Mouse (Mus musculus) stomach, embryonic 16.5 days (tissue): ENCODE results near the gene Dnajc16. TPM values are rescaled to one million over a fixed set of nuclear protein-coding genes. Genes with fewer than 3 reads are reported as not detected.

Experiments used
- ATAC-seq: fragments of 200-750 bp; cut with Nextera tagmentation; 2 replicates; pipeline ENCODE4 v1.8.0; 2017; ENCODE audit warnings: moderate number of reproducible peaks, moderate TSS enrichment; ENCODE audit not compliant: insufficient read depth, low FRiP score
- H3K27ac ChIP-seq: fragments of 300-500 bp; sonication (generic); 2 replicates; pipeline ENCODE4 v1.5.1; 2014; ENCODE audit warnings: low read length
- H3K27me3 ChIP-seq: fragments of 300-500 bp; sonication (generic); 2 replicates; pipeline ENCODE4 v1.6.1; 2014; ENCODE audit warnings: low read length, control low read depth, mixed read lengths; ENCODE audit not compliant: control insufficient read depth, insufficient read depth
- H3K36me3 ChIP-seq: fragments of 300-500 bp; sonication (generic); 2 replicates; pipeline ENCODE4 v1.6.1; 2014; ENCODE audit warnings: low read length; ENCODE audit not compliant: control insufficient read depth, insufficient read depth
- H3K4me1 ChIP-seq: fragments of 300-500 bp; sonication (generic); 2 replicates; pipeline ENCODE4 v1.6.1; 2014; ENCODE audit warnings: low read length, control low read depth, mixed read lengths; ENCODE audit not compliant: control insufficient read depth, insufficient read depth
- H3K4me2 ChIP-seq: fragments of 300-500 bp; sonication (generic); 2 replicates; pipeline ENCODE4 v1.6.1; 2014; ENCODE audit warnings: low read depth, low read length, mixed read lengths
- H3K4me3 ChIP-seq: fragments of 300-500 bp; sonication (generic); replicated peaks from 2 replicates; pipeline ENCODE4 v1.5.1; 2014; ENCODE audit warnings: mild to moderate bottlenecking, low read length
- H3K9ac ChIP-seq: fragments of 300-500 bp; sonication (generic); 2 replicates; pipeline ENCODE4 v1.6.1; 2014; ENCODE audit warnings: low read length
- H3K9me3 ChIP-seq: fragments of 300-500 bp; sonication (generic); replicated peaks from 2 replicates; pipeline ENCODE4 v1.6.1; 2016; ENCODE audit warnings: low read length, control low read depth; ENCODE audit not compliant: control insufficient read depth
- WGBS: fragments of 180-500 bp; shearing (Covaris S2); extraction: QIAGEN DNeasy Blood & Tissue Kit; methylation state at CpG from one replicate; pipeline ENCODE4 v1.1.7; 2014; 5-methylcytosine and 5-hydroxymethylcytosine counted together
- polyA plus RNA-seq: library from polyadenylated mRNA; unstranded; fragments of >200 nt; fragmentation: Nextera tagmentation; extraction: Ambion mirVana; gene quantifications from 2 replicates; pipeline ENCODE4 v1.2.1, GENCODE M21; 2015

The Dnajc16 gene
- polyA plus RNA-seq, 1 experiment from 2014 or later = 4.7 TPM

DNA sequence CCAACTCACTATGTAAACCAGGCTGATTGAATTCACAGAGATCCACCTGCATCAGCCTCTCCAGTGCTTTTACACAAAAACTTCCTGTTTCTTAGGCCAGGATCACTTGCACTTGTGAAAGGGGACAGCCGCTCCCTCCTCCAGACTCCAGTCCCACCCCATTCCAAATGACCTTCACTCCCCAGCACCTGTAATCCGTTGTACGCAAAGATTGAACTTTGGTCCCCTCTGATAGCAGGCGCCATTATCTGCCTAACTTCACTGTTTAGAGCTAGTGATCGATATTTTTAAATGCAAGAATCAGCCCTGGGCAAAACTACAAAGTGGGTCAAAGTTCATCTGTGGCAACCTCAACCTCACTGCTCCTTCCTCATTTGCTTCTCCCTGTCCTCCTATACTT, 59.0 kb downstream of the Dnajc16 start:
- Histone ChIP-seq H3K4me1 (no peaks in the 10 kb centered on the region; the same call in 1 of the 2 replicates), H3K36me3 (no peaks in the 10 kb centered on the region), H3K9me3 (no peaks in the 10 kb centered on the region), H3K9ac (no peak overlapping the region), H3K27ac (no peak overlapping the region), H3K4me3 (no peak overlapping the region), H3K27me3 (no peaks in the 10 kb centered on the region), H3K4me2 (no peak overlapping the region)
- 0 out of 2 replicates have a peak, but pooled peaks have one; percentile 29 for ATAC-seq
- 62% methylated on average over 5 of the region's 5 CpGs for WGBS

- Histone ChIP-seq H3K9ac (no peak overlapping the region), H3K4me1 (no peaks in the 10 kb centered on the region; the same call in 1 of the 2 replicates), H3K36me3 (no peaks in the 10 kb centered on the region), H3K4me3 (no peak overlapping the region), H3K4me2 (no peak overlapping the region), H3K27me3 (no peaks in the 10 kb centered on the region), H3K27ac (no peak overlapping the region), H3K9me3 (no peaks in the 10 kb centered on the region)
- WGBS = 79% methylated on average over 13 of the region's 13 CpGs
- ATAC-seq = no peak
Observed at GRCm38 (mm10) chr4:141730401-141730800, 60.3 kb downstream of the Dnajc16 start.

DNA sequence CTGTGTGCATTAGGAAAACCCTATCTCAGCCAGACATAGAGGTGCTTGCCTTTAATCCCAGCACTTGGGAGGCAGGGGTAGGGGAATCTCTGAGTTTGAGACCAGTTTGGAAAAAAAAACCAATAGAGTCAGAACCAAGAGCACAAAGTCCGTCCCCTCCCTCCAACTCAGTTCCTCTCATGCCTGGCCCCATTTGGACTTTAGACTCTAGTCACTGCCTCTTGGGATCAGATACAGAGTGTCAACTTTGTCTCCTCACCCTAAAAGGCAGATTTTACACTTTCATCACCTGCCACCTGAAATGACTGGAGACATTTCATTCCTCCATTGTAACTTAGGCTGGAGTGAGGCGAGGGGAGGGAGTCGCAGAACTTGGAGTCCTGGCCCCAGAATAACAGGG, 61.5 kb downstream of the Dnajc16 start:
- no peaks in the 10 kb centered on the region for H3K27me3 ChIP-seq
- no peak overlapping the region for H3K4me2 ChIP-seq
- no peak overlapping the region for H3K4me3 ChIP-seq
- peak overlapping the region; percentile 60 for H3K27ac ChIP-seq
- no peaks in the 10 kb centered on the region for H3K9me3 ChIP-seq
- no peaks in the 10 kb centered on the region; the same call in 1 of the 2 replicates for H3K4me1 ChIP-seq
- 70% methylated on average over 3 of the region's 3 CpGs for WGBS
- H3K36me3 ChIP-seq = no peaks in the 10 kb centered on the region
- peak; percentile 71; the same call in 1 of the 2 replicates for ATAC-seq
- peak overlapping the region; percentile 29; the same call in 1 of the 2 replicates for H3K9ac ChIP-seq

GRCm38 (mm10) chr4:141725738-141726137, 65.0 kb downstream of the Dnajc16 start:
- Histone ChIP-seq H3K9me3 (no peaks in the 10 kb centered on the region), H3K27ac (peak overlapping the region; percentile 68; the same call in 1 of the 2 replicates), H3K9ac (no peak overlapping the region), H3K27me3 (no peaks in the 10 kb centered on the region), H3K4me2 (no peak overlapping the region), H3K4me3 (no peak overlapping the region), H3K36me3 (no peaks in the 10 kb centered on the region), H3K4me1 (peaks cover 20% of the 10 kb centered on the region)
- WGBS = 39% methylated on average over 3 of the region's 3 CpGs
- ATAC-seq = no peak; the same call in 1 of the 2 replicates

GRCm38 (mm10) chr4:141725277-141725676, 65.5 kb downstream of the Dnajc16 start:
- Histone ChIP-seq H3K27me3 (no peaks in the 10 kb centered on the region), H3K4me3 (no peak overlapping the region), H3K27ac (peak overlapping the region; percentile 68; the same call in 1 of the 2 replicates), H3K36me3 (0 out of 2 replicates have a peak, but pooled peaks cover 4% of the 10 kb centered on the region), H3K4me1 (peaks cover 23% of the 10 kb centered on the region), H3K4me2 (no peak overlapping the region), H3K9ac (no peak overlapping the region), H3K9me3 (no peaks in the 10 kb centered on the region)
- 71% methylated on average over 5 of the region's 5 CpGs for WGBS
- no peak for ATAC-seq

DNA sequence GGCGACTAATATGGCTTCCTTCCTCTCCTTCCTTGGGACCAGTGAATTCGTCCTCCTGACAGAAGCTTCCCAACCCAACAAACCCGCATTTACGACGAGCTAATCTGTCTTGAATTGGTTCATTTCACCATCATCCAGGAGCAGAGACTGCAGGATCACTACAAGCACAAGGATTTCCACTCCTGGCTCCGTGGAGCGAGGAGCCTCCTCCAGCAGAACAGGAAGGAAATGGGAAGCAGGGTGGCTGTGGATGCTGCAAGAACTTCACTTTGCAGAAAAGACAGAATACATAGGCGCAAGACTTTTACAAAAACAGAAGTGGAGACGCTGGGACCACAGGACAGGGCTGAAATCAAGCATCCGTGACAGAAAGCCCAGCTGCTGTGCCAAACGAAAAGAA, 66.1 kb downstream of the Dnajc16 start:
- Histone ChIP-seq H3K36me3 (peaks cover 8% of the 10 kb centered on the region; the same call in 1 of the 2 replicates), H3K27me3 (no peaks in the 10 kb centered on the region), H3K9me3 (no peaks in the 10 kb centered on the region), H3K4me1 (peaks cover 29% of the 10 kb centered on the region), H3K27ac (no peak overlapping the region), H3K4me3 (no peak overlapping the region), H3K9ac (no peak overlapping the region), H3K4me2 (no peak overlapping the region)
- 66% methylated on average over 11 of the region's 11 CpGs for WGBS
- no peak for ATAC-seq

- peak overlapping the region; percentile 67 for H3K4me2 ChIP-seq
- peak overlapping the region; percentile 90 for H3K4me3 ChIP-seq
- no peaks in the 10 kb centered on the region for H3K27me3 ChIP-seq
- 9% methylated on average over 13 of the region's 13 CpGs for WGBS
- H3K27ac ChIP-seq = peak overlapping the region; percentile 40; the same call in 1 of the 2 replicates
- H3K9me3 ChIP-seq = no peaks in the 10 kb centered on the region
- peaks cover 32% of the 10 kb centered on the region for H3K4me1 ChIP-seq
- peaks cover 8% of the 10 kb centered on the region; the same call in 1 of the 2 replicates for H3K36me3 ChIP-seq
- peak overlapping the region; percentile 98 for H3K9ac ChIP-seq
- ATAC-seq = no peak
Observed at GRCm38 (mm10) chr4:141723673-141724068, 67.1 kb downstream of the Dnajc16 start.

DNA sequence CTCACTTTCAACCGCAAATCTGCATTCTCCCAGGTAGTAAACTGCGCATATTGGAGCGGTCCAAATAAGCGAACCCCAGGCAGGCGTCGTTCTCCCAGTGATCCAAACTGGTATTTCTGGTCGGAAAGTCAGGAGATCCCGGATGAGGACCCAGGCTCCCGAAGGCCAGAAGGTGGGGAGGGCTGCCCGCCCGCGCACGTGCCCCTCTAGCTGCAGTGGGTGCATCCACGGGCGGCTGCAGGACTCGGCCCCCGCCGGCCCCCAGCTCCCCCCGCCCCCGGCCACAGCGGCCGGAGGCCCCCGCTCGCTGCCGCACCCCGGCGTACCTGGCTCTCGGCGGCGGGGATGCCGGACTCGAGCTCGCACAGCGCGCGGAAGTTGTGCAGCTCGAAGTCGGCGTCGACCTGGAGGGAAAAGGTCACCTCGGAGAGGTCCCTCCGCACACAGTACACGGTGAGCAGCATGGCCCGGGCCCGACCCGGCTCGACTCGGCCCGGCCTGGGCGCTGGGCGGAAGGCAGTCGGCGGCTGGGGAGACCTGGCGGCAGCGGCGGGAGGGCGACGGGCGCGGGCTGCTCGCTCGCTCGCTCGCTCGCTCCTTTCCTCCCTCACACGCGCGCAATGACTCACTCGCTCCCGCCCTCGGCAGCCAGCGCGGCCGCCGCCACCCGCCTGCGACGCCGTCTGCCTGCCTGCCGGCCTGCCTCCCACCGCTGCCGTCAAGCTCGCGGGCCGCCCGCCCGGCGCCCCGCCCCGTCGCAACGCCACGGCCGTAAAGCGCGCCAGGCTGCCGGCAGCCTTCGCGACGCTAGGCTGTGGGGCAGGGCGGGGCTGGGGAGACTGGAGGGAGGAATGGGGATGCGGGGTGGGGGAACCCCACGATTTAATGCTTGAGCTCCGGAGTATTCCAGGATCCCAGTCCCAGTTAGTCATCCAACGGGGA, 67.7 kb downstream of the Dnajc16 start, which contains the start of gene Ddi2:
Gene Ddi2 (minus strand): TSS at position 689 of the 942 bp plus-strand sequence.
- peaks cover 32% of the 10 kb centered on the region for H3K4me1 ChIP-seq
- peak within 1 kb of the TSS; percentile 98 for H3K9ac ChIP-seq
- under 1% methylated on average over 104 of the region's 105 CpGs for WGBS
- H3K36me3 ChIP-seq = peaks cover 8% of the 10 kb centered on the region; the same call in 1 of the 2 replicates
- peak within 1 kb of the TSS; percentile 98 for H3K27ac ChIP-seq
- H3K27me3 ChIP-seq = no peaks in the 10 kb centered on the region
- peak; percentile 91 for ATAC-seq
- no peaks in the 10 kb centered on the region for H3K9me3 ChIP-seq
- peak within 1 kb of the TSS; percentile 90 for H3K4me3 ChIP-seq
- H3K4me2 ChIP-seq = peak within 1 kb of the TSS; percentile 67

GRCm38 (mm10) chr4:141721961-141722360, 68.8 kb downstream of the Dnajc16 start:
- no peak for ATAC-seq
- H3K4me2 ChIP-seq = peak overlapping the region; percentile 67
- 30% methylated on average over 6 of the region's 6 CpGs for WGBS
- peaks cover 8% of the 10 kb centered on the region; the same call in 1 of the 2 replicates for H3K36me3 ChIP-seq
- H3K9me3 ChIP-seq = no peaks in the 10 kb centered on the region
- H3K4me3 ChIP-seq = peak overlapping the region; percentile 90
- H3K27me3 ChIP-seq = no peaks in the 10 kb centered on the region
- peak overlapping the region; percentile 98 for H3K9ac ChIP-seq
- peaks cover 32% of the 10 kb centered on the region for H3K4me1 ChIP-seq
- peak overlapping the region; percentile 98 for H3K27ac ChIP-seq
